Comparison of ENCODE assay signal across 27 mouse cellular contexts in the genomic region with DNA sequence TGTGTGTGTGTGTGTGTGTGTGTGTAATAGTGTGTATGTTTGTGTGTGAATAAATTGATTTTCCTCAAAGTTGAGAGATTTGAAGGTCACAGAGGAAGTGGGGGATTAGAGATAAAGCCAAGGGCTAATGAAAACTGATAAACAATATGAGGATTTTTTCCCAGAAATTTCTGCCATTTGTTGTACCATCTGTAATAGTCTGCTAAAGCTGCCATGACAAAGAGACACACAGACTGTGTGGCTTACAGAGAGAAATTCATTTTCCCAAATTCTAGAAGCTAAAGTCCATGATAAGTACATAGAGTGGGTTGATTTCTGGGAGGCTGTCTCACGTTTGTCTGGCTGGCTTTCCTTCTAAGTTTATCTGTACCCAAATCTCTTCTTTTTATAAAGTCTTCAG.
A peak's percentile ranks its signal among the peaks of the same experiment; 100 is the strongest.
DNase-seq lines count a peak whose midpoint lies in the region; ATAC-seq and TF ChIP-seq lines count a peak whose summit lies in the region.
"Had no signal": no experiment of that assay in that cellular context is flagged by ENCODE, and none has a peak within 500 bp of the region (broad histone marks: within the 10 kb centered on the region; RNA-seq: fewer than 3 reads in every experiment).

No protein-coding gene starts in this region.

- 31% methylated on average over 1 of the region's 1 CpGs for WGBS in forebrain, postnatal 0 days
- 63% methylated on average over 1 of the region's 1 CpGs for WGBS in forebrain, embryonic 13.5 days

- H3K4me1 ChIP-seq in forebrain, postnatal 0 days (ENCODE audit: insufficient read depth): no peaks in the 10 kb centered on the region
- no peaks in the 10 kb centered on the region for H3K4me1 ChIP-seq in forebrain, embryonic 13.5 days
- H3K4me1 ChIP-seq: embryonic facial prominence, embryonic 10.5 days; embryonic facial prominence, embryonic 12.5 days; forebrain, embryonic 10.5 days; forebrain, embryonic 12.5 days; forebrain, embryonic 15.5 days had no signal

- TF ChIP-seq CTCF in forebrain, postnatal 0 days (IDR thresholded peaks at IDR 0.05; ENCODE audit: low read depth): no peak

- no peak overlapping the region for H3K27ac ChIP-seq in forebrain, postnatal 0 days (ENCODE audit: low read depth, low read length)
- H3K27ac ChIP-seq in forebrain, embryonic 13.5 days: no peak overlapping the region
- H3K27ac ChIP-seq: embryonic facial prominence, embryonic 10.5 days; embryonic facial prominence, embryonic 12.5 days; forebrain, embryonic 10.5 days; forebrain, embryonic 12.5 days; forebrain, embryonic 15.5 days had no signal

- ATAC-seq in forebrain, postnatal 0 days: peak; percentile 36; the same call in 1 of the 2 replicates
- no peak for ATAC-seq in forebrain, embryonic 13.5 days
- no peak for ATAC-seq in erythroid progenitor cell, adult 5-6 weeks (replicated peaks; ENCODE audit: low FRiP score, poor library complexity, severe bottlenecking)
- ATAC-seq: activated CD4-positive, CD25-positive, alpha-beta regulatory T cell, adult 4 months; CD4-positive, CD25-positive, alpha-beta regulatory T cell, adult 4 months; forebrain, embryonic 15.5 days; Patski had no signal

- H3K36me3 ChIP-seq in forebrain, postnatal 0 days (ENCODE audit: insufficient read depth): no peaks in the 10 kb centered on the region
- no peaks in the 10 kb centered on the region for H3K36me3 ChIP-seq in forebrain, embryonic 13.5 days (ENCODE audit: poor library complexity, severe bottlenecking)
- H3K36me3 ChIP-seq: embryonic facial prominence, embryonic 10.5 days; embryonic facial prominence, embryonic 12.5 days; forebrain, embryonic 10.5 days; forebrain, embryonic 12.5 days; forebrain, embryonic 15.5 days; G1E had no signal

- no peak overlapping the region for H3K9ac ChIP-seq in forebrain, postnatal 0 days
- H3K9ac ChIP-seq in forebrain, embryonic 13.5 days: no peak overlapping the region
- H3K9ac ChIP-seq: embryonic facial prominence, embryonic 12.5 days; forebrain, embryonic 12.5 days; forebrain, embryonic 15.5 days had no signal

- H3K4me3 ChIP-seq in forebrain, postnatal 0 days (ENCODE audit: low read depth, low read length): no peak overlapping the region
- H3K4me3 ChIP-seq in forebrain, embryonic 13.5 days: no peak overlapping the region
- H3K4me3 ChIP-seq: embryonic facial prominence, embryonic 10.5 days; embryonic facial prominence, embryonic 12.5 days; forebrain, embryonic 10.5 days; forebrain, embryonic 12.5 days; forebrain, embryonic 15.5 days had no signal

- H3K27me3 ChIP-seq in forebrain, postnatal 0 days (ENCODE audit: insufficient read depth, low read length): no peaks in the 10 kb centered on the region
- no peaks in the 10 kb centered on the region for H3K27me3 ChIP-seq in forebrain, embryonic 13.5 days
- H3K27me3 ChIP-seq: CH12.LX; embryonic facial prominence, embryonic 12.5 days; forebrain, embryonic 12.5 days; forebrain, embryonic 15.5 days; Patski had no signal

- H3K9me3 ChIP-seq in forebrain, postnatal 0 days (ENCODE audit: low read length): no peaks in the 10 kb centered on the region
- no peaks in the 10 kb centered on the region for H3K9me3 ChIP-seq in forebrain, embryonic 13.5 days (replicated peaks)
- H3K9me3 ChIP-seq: embryonic facial prominence, embryonic 10.5 days; embryonic facial prominence, embryonic 12.5 days; forebrain, embryonic 10.5 days; forebrain, embryonic 12.5 days; forebrain, embryonic 15.5 days; G1E had no signal

- DNase-seq in forebrain, postnatal 0 days: peak; percentile 16
- DNase-seq in layer of hippocampus, adult 18-20 months (ENCODE audit: low spot score in 2 of 2): peak; percentile 1 to 68
- DNase-seq in layer of hippocampus, postnatal 10 days (ENCODE audit: low spot score in 2 of 2): no peak
- DNase-seq in brain, adult 2 months (ENCODE audit: low read depth, low spot score): peak; percentile 15
- DNase-seq in layer of hippocampus, adult 9-11 months: peak; percentile 9
- DNase-seq in cerebellum, postnatal 10 days: no peak
- DNase-seq: adrenal gland, adult 8-10 months; adrenal gland, postnatal 14 days; adrenal gland, postnatal 36 days; B cell, adult 2 months; cerebellum, adult 11 months; cerebellum, adult 18-20 months; cerebellum, adult 8-10 months; cerebellum, adult 9-11 months; cerebellum, postnatal 25 days had no signal

- H3K4me2 ChIP-seq in forebrain, postnatal 0 days (ENCODE audit: low read depth): no peak overlapping the region
- H3K4me2 ChIP-seq in forebrain, embryonic 13.5 days: no peak overlapping the region
- H3K4me2 ChIP-seq: embryonic facial prominence, embryonic 12.5 days; forebrain, embryonic 12.5 days; forebrain, embryonic 15.5 days had no signal

Comparison
In these comparisons a context has a peak if more than half of its experiments do, and no peak if none do; other contexts are left out.
1. DNase-seq: peak in forebrain, postnatal 0 days (single experiment), layer of hippocampus, adult 18-20 months (2 of 2), brain, adult 2 months (single experiment) and layer of hippocampus, adult 9-11 months (single experiment); none in layer of hippocampus, postnatal 10 days (0 of 2) and cerebellum, postnatal 10 days (0 of 2).